Mouse (Mus musculus) bone marrow macrophage, adult 2 months (primary cell): ENCODE results near the gene Olfr307. TPM values are rescaled to one million over a fixed set of nuclear protein-coding genes. Genes with fewer than 3 reads are reported as not detected.
"Not testable (repeated sequence)": the region's sequence is repeated elsewhere in the genome, so short reads cannot be mapped to it uniquely, and the experiment has no call there.

Experiments used
- H3K27ac ChIP-seq: 2 replicates; pipeline ENCODE4 v1.5.1; 2012; ENCODE audit warnings: low read depth, low read length; ENCODE audit not compliant: insufficient read depth
- H3K4me1 ChIP-seq: 2 replicates; pipeline ENCODE4 v1.6.1; 2012; ENCODE audit warnings: low read length; ENCODE audit not compliant: control insufficient read depth, insufficient read depth
- H3K4me3 ChIP-seq: 2 replicates; pipeline ENCODE4 v1.5.1; 2012; ENCODE audit warnings: mild to moderate bottlenecking, low read length, moderate library complexity; ENCODE audit not compliant: insufficient read depth
- CTCF ChIP-seq: IDR thresholded peaks from 2 replicates; pipeline ENCODE4 v1.5.1; 2012; ENCODE audit warnings: low read depth, mild to moderate bottlenecking, low read length, moderate library complexity
- POLR2A ChIP-seq: IDR thresholded peaks from 2 replicates; pipeline ENCODE4 v1.6.1; 2012; ENCODE audit warnings: mild to moderate bottlenecking, low read depth, low read length, borderline replicate concordance
- polyA plus RNA-seq: library from polyadenylated mRNA; stranded (reverse); fragments of >200 nt; gene quantifications from 2 replicates; pipeline ENCODE4 v1.2.4, GENCODE M21; 2012; ENCODE audit not compliant: missing spikeins, insufficient read depth, insufficient read length

The Olfr307 gene
- not detected in 2 replicates for polyA plus RNA-seq

DNA sequence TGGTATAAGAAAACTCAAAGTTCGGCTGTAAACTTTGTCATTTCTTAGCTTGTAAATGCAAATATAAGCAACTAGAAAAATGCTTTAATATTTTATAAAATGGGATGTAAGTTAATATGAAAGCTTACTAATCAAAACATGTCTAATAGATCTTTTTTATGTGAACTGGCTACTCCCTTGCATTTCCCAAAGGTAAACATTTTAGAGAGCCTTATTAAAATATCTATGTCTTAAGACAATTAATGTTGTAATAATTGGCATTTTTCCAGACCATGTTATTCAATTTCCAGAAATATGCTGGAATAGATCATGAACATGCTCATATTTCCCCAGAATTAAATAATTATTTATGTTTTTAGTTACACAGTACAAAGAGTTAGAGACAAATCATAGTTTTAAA lies at the start of gene Olfr307:
Gene Olfr307 (minus strand): TSS at position 101 of the 400 bp plus-strand sequence.
- TF ChIP-seq CTCF (no peak), POLR2A (no peak)
- Histone ChIP-seq H3K4me3 (no peak within 1 kb of the TSS), H3K27ac (no peak within 1 kb of the TSS), H3K4me1 (no peaks in the 10 kb centered on the region)

DNA sequence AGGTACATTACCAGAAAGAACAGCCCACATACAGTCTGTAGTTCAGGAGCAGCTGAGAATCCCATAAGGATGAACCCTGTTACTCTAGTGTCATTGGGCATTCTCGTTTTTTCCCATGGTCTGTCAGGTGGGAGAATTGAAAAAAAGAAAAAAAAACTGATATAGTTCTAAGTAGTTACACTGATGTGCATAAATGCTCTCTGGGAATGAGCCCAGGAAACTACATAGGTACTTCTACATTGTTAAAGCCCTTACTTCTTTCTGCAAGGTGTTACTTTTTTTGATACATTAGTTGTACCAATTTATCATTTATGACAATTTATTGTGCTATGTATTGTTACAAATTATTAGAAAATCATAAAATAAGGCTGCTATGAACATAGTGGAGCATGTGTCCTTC lies 49.2 kb upstream of the Olfr307 start, which contains the start of gene Olfr304:
Gene Olfr304 (minus strand): TSS at position 101 of the 400 bp plus-strand sequence.
- H3K27ac ChIP-seq = no peak within 1 kb of the TSS
- no peaks in the 10 kb centered on the region for H3K4me1 ChIP-seq
- TF ChIP-seq CTCF (no peak), POLR2A (no peak)
- no peak within 1 kb of the TSS for H3K4me3 ChIP-seq

DNA sequence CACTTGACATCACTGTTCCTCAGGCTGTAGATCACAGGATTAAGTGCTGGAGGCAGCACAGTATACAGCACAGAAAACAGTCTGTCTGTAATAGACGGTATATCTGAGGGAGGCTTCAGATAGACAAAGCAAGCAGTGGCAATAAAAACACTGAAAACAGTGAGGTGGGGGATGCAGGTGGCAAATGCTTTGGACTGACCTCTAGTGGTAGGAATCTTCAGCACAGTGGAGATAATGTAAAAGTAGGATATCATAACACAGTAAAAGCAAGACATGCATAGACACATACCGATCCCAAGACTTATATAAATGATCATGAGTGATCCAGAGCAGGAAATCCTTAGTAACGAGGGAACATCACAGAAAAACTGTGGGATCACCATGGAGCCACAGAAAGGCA lies 48.4 kb upstream of the Olfr307 start:
- H3K27ac ChIP-seq = no peak overlapping the region
- TF ChIP-seq CTCF (no peak), POLR2A (no peak)
- no peak overlapping the region for H3K4me3 ChIP-seq
- no peaks in the 10 kb centered on the region for H3K4me1 ChIP-seq

GRCm38 (mm10) chr7:86366828-86367227 lies 29.4 kb upstream of the Olfr307 start, which contains the start of gene Olfr305:
Gene Olfr305, minus strand, starts transcription at chr7:86366928.
- no peak for TF ChIP-seq POLR2A
- no peak for TF ChIP-seq CTCF
- Histone ChIP-seq H3K4me1 (no peaks in the 10 kb centered on the region), H3K27ac (no peak within 1 kb of the TSS), H3K4me3 (no peak within 1 kb of the TSS)

GRCm38 (mm10) chr7:86346296-86346695 lies 8.9 kb upstream of the Olfr307 start:
- H3K4me3 ChIP-seq, H3K27ac ChIP-seq, H3K4me1 ChIP-seq: not testable (repeated sequence)

DNA sequence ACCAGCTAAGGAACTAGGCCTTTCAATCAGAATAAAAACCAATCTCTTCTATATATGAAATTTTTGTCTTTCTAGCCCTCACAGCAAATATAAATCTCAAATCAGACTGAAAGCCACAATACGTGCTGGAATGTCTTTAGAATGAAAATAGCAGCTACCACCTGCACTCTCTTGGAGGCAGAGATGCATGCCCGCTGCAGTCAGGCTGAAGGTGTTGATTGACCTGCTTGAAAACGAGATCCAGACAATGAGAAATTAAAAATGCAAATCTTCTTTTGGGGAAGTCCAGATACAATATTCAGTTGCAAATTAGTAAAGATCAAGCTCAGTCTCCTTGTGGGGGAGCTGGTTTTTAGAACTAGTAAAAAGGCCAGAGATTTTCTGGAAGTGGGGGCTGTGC lies 6.9 kb upstream of the Olfr307 start:
- Histone ChIP-seq H3K27ac (no peak overlapping the region), H3K4me1 (no peaks in the 10 kb centered on the region), H3K4me3 (no peak overlapping the region)
- TF ChIP-seq POLR2A = no peak
- no peak for TF ChIP-seq CTCF

GRCm38 (mm10) chr7:86342881-86343565 lies 5.6 kb upstream of the Olfr307 start:
- no peak overlapping the region for H3K27ac ChIP-seq
- no peaks in the 10 kb centered on the region for H3K4me1 ChIP-seq
- no peak for TF ChIP-seq CTCF
- no peak for TF ChIP-seq POLR2A
- no peak overlapping the region for H3K4me3 ChIP-seq

- TF ChIP-seq CTCF (no peak), POLR2A (no peak)
- no peak within 1 kb of the TSS for H3K4me3 ChIP-seq
- H3K27ac ChIP-seq = no peak within 1 kb of the TSS
- no peaks in the 10 kb centered on the region for H3K4me1 ChIP-seq
Measured at GRCm38 (mm10) chr7:86325530-86325929, 11.9 kb downstream of the Olfr307 start, which contains the start of gene Olfr308. Gene Olfr308, minus strand, starts transcription at chr7:86325630.

- Histone ChIP-seq H3K4me1 (no peaks in the 10 kb centered on the region), H3K27ac (no peak overlapping the region), H3K4me3 (no peak overlapping the region)
- TF ChIP-seq CTCF = no peak
- no peak for TF ChIP-seq POLR2A
Measured at GRCm38 (mm10) chr7:86321323-86321722, 16.1 kb downstream of the Olfr307 start.

DNA sequence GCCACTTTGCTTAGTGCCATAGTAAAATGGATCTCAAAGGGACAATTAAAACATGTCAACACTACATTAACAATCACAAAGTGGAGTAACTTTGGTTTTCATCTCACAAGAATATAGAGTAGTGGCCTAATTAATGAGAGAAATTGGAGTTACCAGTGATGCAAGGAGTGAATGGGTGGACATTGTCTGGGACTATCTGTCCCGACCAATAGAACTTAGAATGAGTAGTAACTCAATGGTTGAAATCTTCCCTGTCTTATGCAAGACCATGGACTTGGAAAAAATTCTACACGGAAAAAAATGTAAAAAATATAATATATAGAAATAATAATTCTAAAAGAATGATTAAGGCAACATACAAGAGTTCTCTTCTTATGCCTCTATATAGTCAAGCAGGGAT lies 23.8 kb downstream of the Olfr307 start, which contains the start of gene Olfr309:
Gene Olfr309 (minus strand): TSS at position 101 of the 400 bp plus-strand sequence.
- H3K27ac ChIP-seq = no peak within 1 kb of the TSS
- TF ChIP-seq POLR2A = no peak
- TF ChIP-seq CTCF = no peak
- no peaks in the 10 kb centered on the region for H3K4me1 ChIP-seq
- H3K4me3 ChIP-seq = no peak within 1 kb of the TSS

Other genes starting within 250 kb of the Olfr307 start
- gene Vmn2r75, start 165.8 kb downstream of the Olfr307 start, polyA plus RNA-seq = not detected in 2 replicates
- 0.11 and 0.20 TPM in 2 replicates for gene Vmn2r76, start 91.3 kb downstream of the Olfr307 start, polyA plus RNA-seq
- not detected in 2 replicates for gene Olfr310, start 60.4 kb downstream of the Olfr307 start, polyA plus RNA-seq
- not detected in 2 replicates for gene Olfr309, start 23.9 kb downstream of the Olfr307 start, polyA plus RNA-seq
- not detected in 2 replicates for gene Olfr308, start 12.0 kb downstream of the Olfr307 start, polyA plus RNA-seq
- gene Olfr305, start 29.3 kb upstream of the Olfr307 start, polyA plus RNA-seq = not detected in 2 replicates
- not detected in 2 replicates for gene Olfr304, start 49.1 kb upstream of the Olfr307 start, polyA plus RNA-seq
- not detected in 2 replicates for gene Olfr303, start 60.2 kb upstream of the Olfr307 start, polyA plus RNA-seq
- not detected in 2 replicates for gene Olfr301, start 66.3 kb upstream of the Olfr307 start, polyA plus RNA-seq
- not detected in 2 replicates for gene Olfr299, start 122.3 kb upstream of the Olfr307 start, polyA plus RNA-seq
- not detected in 2 replicates for gene Olfr298, start 154.9 kb upstream of the Olfr307 start, polyA plus RNA-seq
- not detected in 2 replicates for gene Olfr297, start 182.4 kb upstream of the Olfr307 start, polyA plus RNA-seq
- 0.40 TPM in 1 of 2 replicates, not detected in the other for gene Olfr295, start 246.3 kb upstream of the Olfr307 start, polyA plus RNA-seq